Comparison of ENCODE assay signal across 19 mouse cellular contexts in genomic region chr5:89952611-89953010, GRCm38 (mm10).
"Had no signal": no experiment of that assay in that cellular context is flagged by ENCODE, and none has a peak within 500 bp of the region (broad histone marks: within the 10 kb centered on the region; RNA-seq: fewer than 3 reads in every experiment).

No protein-coding gene starts in this region.

- H3K9me3 ChIP-seq: liver, embryonic 15.5 days; lung, embryonic 15.5 days; midbrain, embryonic 12.5 days; neural tube, embryonic 12.5 days had no signal

- ATAC-seq: liver, postnatal 0 days; lung, postnatal 0 days; midbrain, embryonic 16.5 days had no signal

- H3K4me1 ChIP-seq: liver, embryonic 15.5 days; lung, embryonic 15.5 days; megakaryocyte, embryonic 14.5 days; midbrain, embryonic 12.5 days; neural tube, embryonic 12.5 days had no signal

- H3K36me3 ChIP-seq: liver, embryonic 15.5 days; lung, embryonic 15.5 days; midbrain, embryonic 12.5 days; neural tube, embryonic 12.5 days had no signal

- H3K4me3 ChIP-seq: liver, embryonic 15.5 days; lung, embryonic 15.5 days; megakaryocyte, embryonic 14.5 days; midbrain, embryonic 12.5 days; neural tube, embryonic 12.5 days had no signal

- H3K27me3 ChIP-seq: liver, embryonic 15.5 days; lung, embryonic 15.5 days; megakaryocyte, embryonic 14.5 days; midbrain, embryonic 12.5 days; neural tube, embryonic 12.5 days had no signal

- DNase-seq: liver, postnatal 0 days; lung, adult 2 months; lung, postnatal 14 days; lung, postnatal 36 days; midbrain, embryonic 14.5 days; right cerebral cortex, adult 18-20 months; right cerebral cortex, postnatal 25 days; right cerebral cortex, postnatal 4 days; spleen, adult 18-20 months; thymus, adult 2 months; thymus, postnatal 25 days; thymus, postnatal 4 days had no signal
